8 mouse cellular contexts compared by ENCODE assay signal in genomic region chr17:49935602-49936205, GRCm38 (mm10).
DNase-seq lines count a peak whose midpoint lies in the region; ATAC-seq lines count a peak whose summit lies in the region.

No protein-coding gene starts in this region.

- ATAC-seq in frontal cortex, adult (ENCODE audit: low TSS enrichment), result peak; percentile 98
- ATAC-seq in hindbrain, embryonic 16.5 days, result peak; percentile 85
- no peak for ATAC-seq in activated CD4-positive, CD25-positive, alpha-beta regulatory T cell, adult 4 months

- no peak overlapping the region for H3K27ac ChIP-seq in hindbrain, embryonic 16.5 days (ENCODE audit: low read depth, low read length)
- no peak overlapping the region for H3K27ac ChIP-seq in midbrain, embryonic 10.5 days (replicated peaks)

- H3K4me3 ChIP-seq in hindbrain, embryonic 16.5 days (ENCODE audit: low read length), result no peak overlapping the region
- H3K4me3 ChIP-seq in midbrain, embryonic 10.5 days, result no peak overlapping the region

- H3K9ac ChIP-seq in hindbrain, embryonic 16.5 days (ENCODE audit: low read depth, low read length), result no peak overlapping the region

- 2% methylated on average over 4 of the region's 4 CpGs for WGBS in hindbrain, embryonic 16.5 days
- WGBS in midbrain, embryonic 10.5 days, result 3% methylated on average over 4 of the region's 4 CpGs

- H3K27me3 ChIP-seq in hindbrain, embryonic 16.5 days (replicated peaks; ENCODE audit: control insufficient read depth, insufficient read depth, low read length), result no peaks in the 10 kb centered on the region; the same call in 1 of the 2 replicates
- peaks cover 8% of the 10 kb centered on the region; the same call in 1 of the 2 replicates for H3K27me3 ChIP-seq in midbrain, embryonic 10.5 days (ENCODE audit: low read depth, poor library complexity, severe bottlenecking)

- H3K4me1 ChIP-seq in hindbrain, embryonic 16.5 days (ENCODE audit: control insufficient read depth, insufficient read depth, low read depth, low read length), result peaks cover 4% of the 10 kb centered on the region
- H3K4me1 ChIP-seq in midbrain, embryonic 10.5 days, result peaks cover 11% of the 10 kb centered on the region

- no peaks in the 10 kb centered on the region for H3K36me3 ChIP-seq in hindbrain, embryonic 16.5 days (ENCODE audit: control insufficient read depth, insufficient read depth, low read length)
- no peaks in the 10 kb centered on the region for H3K36me3 ChIP-seq in midbrain, embryonic 10.5 days

- H3K4me2 ChIP-seq in hindbrain, embryonic 16.5 days (ENCODE audit: low read length), result no peak overlapping the region

- peak; percentile 22 for DNase-seq in T-cell, adult 2 months (ENCODE audit: low spot score)
- peak; percentile 69 for DNase-seq in cerebellum, adult 8-10 months
- DNase-seq in left cerebral cortex, adult 18-20 months (ENCODE audit: low spot score in 2 of 2), result peak; percentile 78 to 87
- DNase-seq in midbrain, embryonic 10.5 days (ENCODE audit: low spot score), result peak; percentile 80
- peak; percentile 86 for DNase-seq in right cerebral cortex, postnatal 4 days

- H3K9me3 ChIP-seq in hindbrain, embryonic 16.5 days (ENCODE audit: control insufficient read depth, low read length), result no peaks in the 10 kb centered on the region
- H3K9me3 ChIP-seq in midbrain, embryonic 10.5 days (replicated peaks), result no peaks in the 10 kb centered on the region

Comparison
In these comparisons a context has a peak if more than half of its experiments do, and no peak if none do; other contexts are left out.
1. DNase-seq: peak in every context shown above with its lines; median percentile 86 in right cerebral cortex, postnatal 4 days; 82 in left cerebral cortex, adult 18-20 months; 80 in midbrain, embryonic 10.5 days; 69 in cerebellum, adult 8-10 months; 22 in T-cell, adult 2 months.